Mouse (Mus musculus) hindbrain, postnatal 0 days (tissue): ENCODE results near the gene Rbpms2. TPM values are rescaled to one million over a fixed set of nuclear protein-coding genes. Genes with fewer than 3 reads are reported as not detected.

ENCODE experiments used
- ATAC-seq: fragments of 200-750 bp; cut with Nextera tagmentation; 2 replicates; pipeline ENCODE4 v1.8.0; 2017; ENCODE audit warnings: mild to moderate bottlenecking, moderate TSS enrichment, moderate library complexity
- DNase-seq: peaks from one replicate; pipeline ENCODE4 v3.0.0-alpha.2; 2015; ENCODE audit warnings: low spot score
- H3K27ac ChIP-seq: fragments of 300-500 bp; sonication (generic); 2 replicates; pipeline ENCODE4 v1.5.1; 2014; ENCODE audit warnings: mild to moderate bottlenecking
- H3K27me3 ChIP-seq: fragments of 300-500 bp; sonication (generic); 2 replicates; pipeline ENCODE4 v1.6.1; 2014; ENCODE audit warnings: low read length, mixed read lengths; ENCODE audit not compliant: insufficient read depth
- H3K36me3 ChIP-seq: fragments of 300-500 bp; sonication (generic); 2 replicates; pipeline ENCODE4 v1.6.1; 2014; ENCODE audit warnings: low read length, mixed read lengths; ENCODE audit not compliant: insufficient read depth
- H3K4me1 ChIP-seq: fragments of 300-500 bp; sonication (generic); 2 replicates; pipeline ENCODE4 v1.6.1; 2014; ENCODE audit warnings: antibody characterized with exemption, low read length, mixed read lengths; ENCODE audit not compliant: insufficient read depth
- H3K4me2 ChIP-seq: fragments of 300-500 bp; sonication (generic); 2 replicates; pipeline ENCODE4 v1.6.1; 2014; ENCODE audit warnings: low read depth, mild to moderate bottlenecking, low read length, moderate library complexity, mixed read lengths
- H3K4me3 ChIP-seq: fragments of 300-500 bp; sonication (generic); 2 replicates; pipeline ENCODE4 v1.5.1; 2014; ENCODE audit warnings: low read length
- H3K9ac ChIP-seq: fragments of 300-500 bp; sonication (generic); replicated peaks from 2 replicates; pipeline ENCODE4 v1.6.1; 2014; ENCODE audit warnings: mild to moderate bottlenecking, low read length, moderate library complexity, mixed read lengths
- H3K9me3 ChIP-seq: fragments of 300-500 bp; sonication (generic); 2 replicates; pipeline ENCODE4 v1.6.1; 2016; ENCODE audit warnings: low read length, mixed read lengths
- CTCF ChIP-seq: IDR thresholded peaks from 2 replicates; pipeline ENCODE4 v1.5.1; 2016; ENCODE audit warnings: antibody characterized with exemption, control low read depth, low read depth
- WGBS: fragments of 180-500 bp; shearing (Covaris S2); extraction: QIAGEN DNeasy Blood & Tissue Kit; methylation state at CpG from one replicate; pipeline ENCODE4 v1.1.7; 2014; 5-methylcytosine and 5-hydroxymethylcytosine counted together
- polyA plus RNA-seq: library from polyadenylated mRNA; unstranded; fragments of >200 nt; fragmentation: Nextera tagmentation; extraction: Ambion mirVana; gene quantifications from 2 replicates; pipeline ENCODE4 v1.2.1, GENCODE M21; 2015
- total RNA-seq: library from RNA; depleted of rRNA; stranded (reverse); fragments of >200 nt; gene quantifications from 2 replicates; pipeline ENCODE4 v1.2.3, GENCODE M21; 2014

Gene Rbpms2
- total and polyA plus RNA-seq, 2 experiments from 2014 or later = 3.3 to 5.1 TPM

DNA sequence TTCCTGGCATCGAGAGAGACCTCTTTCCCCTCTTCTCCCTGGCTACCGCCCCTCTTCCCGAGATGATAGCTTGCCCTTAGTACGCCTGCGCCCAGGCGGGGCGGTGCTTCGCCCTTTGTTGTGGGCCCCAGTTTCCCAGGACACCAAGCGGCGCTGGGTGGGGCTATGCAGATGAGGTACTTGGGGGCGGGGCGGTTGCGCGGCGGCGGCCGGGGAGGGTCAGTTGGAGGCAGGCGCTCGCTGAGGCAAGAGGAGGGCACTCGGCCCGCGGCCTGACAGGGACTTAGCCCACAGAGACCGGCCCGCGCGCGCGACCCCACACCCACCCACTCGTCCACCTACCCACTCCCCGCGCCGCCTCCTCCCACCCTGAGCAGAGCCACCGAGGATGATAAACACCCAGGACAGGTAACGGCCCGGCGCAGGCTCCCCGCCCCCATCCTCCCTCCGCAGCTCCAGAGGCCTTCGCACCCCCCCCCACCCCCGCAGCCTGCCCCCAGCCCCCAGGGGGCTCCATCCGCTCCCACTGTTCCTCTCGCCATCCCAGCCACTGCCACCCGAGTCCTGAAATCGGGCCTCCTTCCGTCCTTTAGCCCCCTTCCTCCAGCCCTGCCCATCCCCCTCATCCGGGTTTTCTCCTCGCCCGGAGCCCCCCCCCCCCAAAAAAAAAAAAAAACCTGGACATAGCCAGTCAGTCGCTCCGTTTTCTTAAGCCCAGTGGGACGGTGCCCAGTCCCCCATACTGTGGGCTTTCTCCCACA is 47.1 kb downstream of the Rbpms2 start:
- peak overlapping the region; percentile 74 for H3K9ac ChIP-seq
- peaks cover 34% of the 10 kb centered on the region for H3K4me1 ChIP-seq
- H3K4me2 ChIP-seq = peak overlapping the region; percentile 97
- WGBS = under 1% methylated on average over 27 of the region's 51 CpGs
- H3K27ac ChIP-seq = peak overlapping the region; percentile 78
- H3K9me3 ChIP-seq = no peaks in the 10 kb centered on the region
- DNase-seq = peak; percentile 99
- no peaks in the 10 kb centered on the region for H3K36me3 ChIP-seq
- peak overlapping the region; percentile 68 for H3K4me3 ChIP-seq
- TF ChIP-seq CTCF = no peak
- no peaks in the 10 kb centered on the region for H3K27me3 ChIP-seq
- ATAC-seq = peak; percentile 98

GRCm38 (mm10) chr9:65677119-65677462 is 47.6 kb downstream of the Rbpms2 start:
- H3K27me3 ChIP-seq = no peaks in the 10 kb centered on the region
- no peak for DNase-seq
- H3K9ac ChIP-seq = peak overlapping the region; percentile 74
- no peaks in the 10 kb centered on the region for H3K36me3 ChIP-seq
- H3K27ac ChIP-seq = peak overlapping the region; percentile 78
- TF ChIP-seq CTCF = no peak
- no peaks in the 10 kb centered on the region for H3K9me3 ChIP-seq
- H3K4me2 ChIP-seq = peak overlapping the region; percentile 97
- peaks cover 34% of the 10 kb centered on the region for H3K4me1 ChIP-seq
- 2% methylated on average over 3 of the region's 3 CpGs for WGBS
- ATAC-seq = no peak
- H3K4me3 ChIP-seq = peak overlapping the region; percentile 68

DNA sequence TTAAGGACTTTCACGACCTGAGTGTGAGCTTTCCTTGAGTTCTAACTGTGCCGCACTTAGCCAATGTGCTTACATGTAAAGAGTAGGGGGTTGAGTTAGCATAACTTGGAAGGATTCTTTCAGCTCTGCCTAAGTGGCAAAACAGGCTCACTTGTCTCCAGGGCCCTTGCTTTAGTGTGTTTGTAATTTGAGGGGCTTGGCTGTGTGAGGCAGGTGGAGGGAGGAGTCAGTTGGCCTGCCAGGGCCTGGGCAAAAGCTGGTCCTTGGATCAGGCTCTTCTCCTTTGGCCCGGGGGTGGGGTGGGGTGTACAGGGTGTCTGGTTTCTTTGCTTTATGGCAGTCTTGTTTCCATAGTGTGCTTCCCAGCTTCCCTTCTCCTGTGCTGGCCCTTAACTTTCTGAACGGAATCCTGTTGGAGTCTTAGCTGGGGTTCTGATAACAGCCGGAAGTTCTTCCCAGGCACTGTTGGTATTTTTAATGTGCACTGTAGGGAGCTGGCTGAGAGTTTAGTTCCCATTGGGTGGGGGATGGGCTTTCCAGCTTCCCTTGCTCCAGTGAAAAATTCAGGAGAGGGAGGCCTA is 49.8 kb downstream of the Rbpms2 start:
- H3K4me2 ChIP-seq = peak overlapping the region; percentile 97

GRCm38 (mm10) chr9:65680938-65681633 is 51.6 kb downstream of the Rbpms2 start:
- no peaks in the 10 kb centered on the region for H3K9me3 ChIP-seq
- H3K4me2 ChIP-seq = no peak overlapping the region
- no peak for DNase-seq
- TF ChIP-seq CTCF = no peak
- no peak overlapping the region for H3K9ac ChIP-seq
- H3K27me3 ChIP-seq = no peaks in the 10 kb centered on the region
- H3K36me3 ChIP-seq = peaks cover under 1% of the 10 kb centered on the region; the same call in 1 of the 2 replicates
- peak overlapping the region; percentile 26; the same call in 1 of the 2 replicates for H3K27ac ChIP-seq
- WGBS = 87% methylated on average over 4 of the region's 4 CpGs
- H3K4me3 ChIP-seq = no peak overlapping the region
- ATAC-seq = no peak
- peaks cover 28% of the 10 kb centered on the region for H3K4me1 ChIP-seq

More for the DNA sequence above, 49.8 kb downstream of the Rbpms2 start:
- Histone ChIP-seq H3K4me3 (peak overlapping the region; percentile 7), H3K9me3 (no peaks in the 10 kb centered on the region), H3K9ac (peak overlapping the region; percentile 33), H3K4me1 (peaks cover 34% of the 10 kb centered on the region), H3K27ac (peak overlapping the region; percentile 55), H3K36me3 (no peaks in the 10 kb centered on the region), H3K27me3 (no peaks in the 10 kb centered on the region)
- DNase-seq (no peak), ATAC-seq (no peak)
- no peak for TF ChIP-seq CTCF
- 26% methylated on average over 5 of the region's 5 CpGs for WGBS

DNA sequence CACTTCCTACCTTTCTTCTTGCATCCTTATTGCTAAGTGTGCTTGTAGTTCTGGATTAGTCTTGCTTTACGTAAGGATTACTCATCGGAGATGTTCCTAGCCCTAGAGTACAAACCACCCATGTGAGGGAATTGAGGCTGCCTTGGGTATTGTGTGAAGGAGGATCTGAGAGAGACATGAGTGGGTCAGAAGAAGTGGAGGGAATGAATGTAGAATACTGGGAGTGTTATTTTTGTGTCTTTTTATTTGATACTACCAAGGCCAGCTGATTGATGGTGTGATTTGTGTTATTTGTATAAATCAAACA is 52.1 kb downstream of the Rbpms2 start:
- H3K27me3 ChIP-seq = no peaks in the 10 kb centered on the region
- DNase-seq (no peak), ATAC-seq (no peak)
- H3K9ac ChIP-seq = no peak overlapping the region
- peaks cover 28% of the 10 kb centered on the region for H3K4me1 ChIP-seq
- no peak for TF ChIP-seq CTCF
- no peak overlapping the region for H3K27ac ChIP-seq
- H3K36me3 ChIP-seq = peaks cover 6% of the 10 kb centered on the region; the same call in 1 of the 2 replicates
- no peak overlapping the region for H3K4me3 ChIP-seq
- H3K9me3 ChIP-seq = no peaks in the 10 kb centered on the region
- H3K4me2 ChIP-seq = no peak overlapping the region
- 86% methylated on average over 2 of the region's 2 CpGs for WGBS

- H3K36me3 ChIP-seq = peaks cover 7% of the 10 kb centered on the region; the same call in 1 of the 2 replicates
- H3K4me3 ChIP-seq = no peak overlapping the region
- H3K4me1 ChIP-seq = peaks cover 26% of the 10 kb centered on the region
- WGBS = 90% methylated on average over 3 of the region's 3 CpGs
- H3K4me2 ChIP-seq = no peak overlapping the region
- no peak overlapping the region for H3K9ac ChIP-seq
- H3K9me3 ChIP-seq = no peaks in the 10 kb centered on the region
- H3K27ac ChIP-seq = no peak overlapping the region
- DNase-seq = no peak
- H3K27me3 ChIP-seq = no peaks in the 10 kb centered on the region
- TF ChIP-seq CTCF = no peak
- no peak for ATAC-seq
Measured at GRCm38 (mm10) chr9:65682183-65682582, 52.7 kb downstream of the Rbpms2 start.
